Mouse (Mus musculus) liver, postnatal 0 days (tissue): Measurements from ENCODE around the gene Wdpcp.

Experiments used
- CTCF ChIP-seq: sonication (generic); IDR thresholded peaks from 2 replicates; pipeline ENCODE4 v1.5.1; 2016; ENCODE audit warnings: antibody characterized with exemption, low read depth
- EP300 ChIP-seq: IDR thresholded peaks from 2 replicates; pipeline ENCODE4 v1.6.1; 2016; ENCODE audit warnings: antibody characterized with exemption, low read depth, mild to moderate bottlenecking

- TF ChIP-seq CTCF = no peak
- TF ChIP-seq EP300 = no peak
Observed at GRCm38 (mm10) chr11:21713508-21713907, 141.5 kb downstream of the Wdpcp start.
